Mouse (Mus musculus): ENCODE measurements around the gene Magi1.

Magi1 gene

GRCm38 (mm10) chr6:93727630-93728178 is 556.0 kb downstream of the Magi1 start:
- no peak for DNase-seq (ENCODE audit: low read depth, low spot score)

GRCm38 (mm10) chr6:93726829-93727455 is 556.8 kb downstream of the Magi1 start:
- no peak for DNase-seq (ENCODE audit: low read depth, low spot score)

- no peak for DNase-seq (ENCODE audit: low read depth, low spot score)
Observed at GRCm38 (mm10) chr6:93726121-93726520, 557.6 kb downstream of the Magi1 start.

- no peak for DNase-seq (ENCODE audit: low read depth, low spot score)
Observed at GRCm38 (mm10) chr6:93724749-93725148, 559.0 kb downstream of the Magi1 start.

GRCm38 (mm10) chr6:93723226-93723625 is 560.5 kb downstream of the Magi1 start:
- no peak for DNase-seq (ENCODE audit: low read depth, low spot score)

GRCm38 (mm10) chr6:93719532-93719931 is 564.2 kb downstream of the Magi1 start:
- DNase-seq (ENCODE audit: low read depth, low spot score), result no peak

GRCm38 (mm10) chr6:93718385-93718784 is 565.3 kb downstream of the Magi1 start:
- no peak for DNase-seq (ENCODE audit: low read depth, low spot score)

- no peak for DNase-seq (ENCODE audit: low read depth, low spot score)
Observed at GRCm38 (mm10) chr6:93717826-93718375, 565.8 kb downstream of the Magi1 start.

GRCm38 (mm10) chr6:93716686-93717625 is 566.8 kb downstream of the Magi1 start:
- no peak for DNase-seq (ENCODE audit: low read depth, low spot score)

- DNase-seq (ENCODE audit: low read depth, low spot score), result no peak
Observed at GRCm38 (mm10) chr6:93715181-93716180, 568.2 kb downstream of the Magi1 start.

- no peak for DNase-seq (ENCODE audit: low read depth, low spot score)
Observed at GRCm38 (mm10) chr6:93704350-93704749, 579.4 kb downstream of the Magi1 start.

- DNase-seq (ENCODE audit: low read depth, low spot score), result no peak
Observed at GRCm38 (mm10) chr6:93699436-93699835, 584.3 kb downstream of the Magi1 start.

GRCm38 (mm10) chr6:93697956-93698355 is 585.8 kb downstream of the Magi1 start:
- DNase-seq (ENCODE audit: low read depth, low spot score), result no peak

- no peak for DNase-seq (ENCODE audit: low read depth, low spot score)
Observed at GRCm38 (mm10) chr6:93678766-93679165, 605.0 kb downstream of the Magi1 start.

- DNase-seq (ENCODE audit: low read depth, low spot score), result no peak
Observed at GRCm38 (mm10) chr6:93666731-93667130, 617.0 kb downstream of the Magi1 start.

- DNase-seq (ENCODE audit: low read depth, low spot score), result no peak
Observed at GRCm38 (mm10) chr6:93665056-93665805, 618.5 kb downstream of the Magi1 start.

- DNase-seq (ENCODE audit: low read depth, low spot score), result no peak
Observed at GRCm38 (mm10) chr6:93661139-93661538, 622.6 kb downstream of the Magi1 start.

GRCm38 (mm10) chr6:93659534-93659933 is 624.2 kb downstream of the Magi1 start:
- no peak for DNase-seq (ENCODE audit: low read depth, low spot score)

- DNase-seq (ENCODE audit: low read depth, low spot score), result peak; percentile 28
Observed at GRCm38 (mm10) chr6:93657187-93657974, 626.3 kb downstream of the Magi1 start.

Measured in retina, adult 2 months (tissue).